Mouse (Mus musculus): ENCODE measurements around the gene Fggy. TPM values are rescaled to one million over a fixed set of nuclear protein-coding genes. Genes with fewer than 3 reads are reported as not detected.

Fggy gene
- 2.8 to 9.8 TPM (median 5.5 TPM) in 4 replicates for total RNA-seq (2023)

DNA sequence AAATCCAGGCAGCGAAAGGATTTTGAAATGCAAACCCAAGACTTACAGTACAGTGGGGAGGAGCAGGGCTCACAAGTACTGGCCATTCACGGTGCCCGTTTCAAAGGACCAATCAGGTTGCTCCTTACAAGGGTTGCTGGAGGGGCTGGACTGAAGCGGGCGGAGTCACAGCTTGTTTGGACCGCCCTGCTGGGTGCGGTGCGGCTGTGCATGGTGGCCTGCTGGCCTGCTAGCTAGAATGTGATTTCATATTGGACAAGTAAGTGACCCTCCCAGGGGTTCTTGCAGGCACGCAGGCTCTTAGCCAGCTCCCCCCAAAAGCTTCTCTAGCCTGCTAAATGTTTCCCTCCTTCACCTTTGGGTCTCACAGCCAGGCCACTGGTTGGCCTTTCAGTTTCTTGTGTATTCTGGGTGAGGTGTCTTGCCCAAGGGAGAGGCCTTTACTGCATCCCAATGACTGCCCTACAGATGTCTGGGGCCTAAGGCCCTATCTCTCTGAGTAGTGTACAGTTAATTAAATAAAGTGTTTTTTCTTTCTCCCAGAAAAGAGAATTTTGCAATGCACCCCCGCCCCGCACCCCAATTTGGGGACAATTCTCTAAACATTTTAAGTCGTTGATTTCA, at the start of gene Fggy:
TSS of gene Fggy (plus strand) at position 175 of the 624 bp plus-strand sequence.

DNA sequence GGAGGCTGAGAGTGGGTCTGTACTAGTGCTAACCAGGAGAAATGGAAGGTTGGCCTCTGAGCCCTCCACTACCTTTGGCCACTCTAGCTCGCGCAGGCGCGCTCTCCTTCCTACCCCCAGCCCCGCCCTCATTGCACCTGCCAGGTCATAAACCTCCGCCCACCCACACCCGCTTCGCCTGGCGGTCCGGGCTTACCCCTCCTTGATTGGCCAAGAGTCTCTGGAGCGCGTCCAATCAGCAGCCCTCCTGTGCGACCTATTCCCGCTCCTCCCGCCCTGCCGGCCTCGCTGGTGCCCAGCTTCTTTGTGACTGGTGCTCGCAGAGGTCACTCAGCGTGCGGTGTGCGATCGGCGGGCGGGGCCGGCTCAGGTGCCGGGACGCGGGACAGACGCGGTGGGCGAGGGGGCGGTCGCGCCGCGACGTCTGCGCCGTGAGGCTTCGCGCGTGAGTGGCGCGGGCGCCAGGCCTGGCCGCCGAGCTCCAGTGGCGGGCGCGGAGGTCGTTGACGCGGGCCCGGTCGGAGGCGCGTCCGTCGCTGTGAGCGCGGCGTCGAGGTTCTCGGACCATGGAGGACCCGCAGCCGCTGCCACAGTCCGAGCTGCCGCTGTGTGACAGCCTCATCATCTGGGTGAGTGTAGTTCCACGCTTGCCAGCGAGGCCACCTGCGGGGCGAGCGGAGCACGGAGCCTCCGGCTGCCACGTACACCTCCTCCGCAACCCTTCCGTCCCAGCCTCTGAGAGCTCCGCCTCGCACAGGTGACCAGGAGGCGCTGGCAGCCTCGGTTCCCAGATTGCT, 409.8 kb downstream of the Fggy start, which contains the start of gene Hook1:
TSS of gene Hook1 (plus strand) at position 313 of the 797 bp plus-strand sequence.

